Mouse (Mus musculus) neural tube, embryonic 14.5 days (tissue): ENCODE results near the gene Meis2. TPM values are rescaled to one million over a fixed set of nuclear protein-coding genes. Genes with fewer than 3 reads are reported as not detected.

Source experiments
- ATAC-seq: fragments of 200-750 bp; cut with Nextera tagmentation; 2 replicates; pipeline ENCODE4 v1.8.0; 2017; ENCODE audit warnings: low read depth, mild to moderate bottlenecking, moderate TSS enrichment, moderate library complexity
- H3K27ac ChIP-seq: fragments of 300-500 bp; sonication (generic); 2 replicates; pipeline ENCODE4 v1.5.1; 2014; ENCODE audit warnings: low read depth, mild to moderate bottlenecking, control low read depth, low read length, moderate library complexity, mixed read lengths
- H3K27me3 ChIP-seq: fragments of 300-500 bp; sonication (generic); 2 replicates; pipeline ENCODE4 v1.6.1; 2014; ENCODE audit warnings: low read length; ENCODE audit not compliant: control insufficient read depth, insufficient read depth
- H3K36me3 ChIP-seq: fragments of 300-500 bp; sonication (generic); 2 replicates; pipeline ENCODE4 v1.6.1; 2014; ENCODE audit warnings: low read length, mixed read lengths; ENCODE audit not compliant: control insufficient read depth, insufficient read depth
- H3K4me1 ChIP-seq: fragments of 300-500 bp; sonication (generic); 2 replicates; pipeline ENCODE4 v1.6.1; 2014; ENCODE audit warnings: low read length; ENCODE audit not compliant: control insufficient read depth, insufficient read depth
- H3K4me2 ChIP-seq: fragments of 300-500 bp; sonication (generic); 2 replicates; pipeline ENCODE4 v1.6.1; 2014; ENCODE audit warnings: mild to moderate bottlenecking, low read depth, low read length, control low read depth
- H3K4me3 ChIP-seq: fragments of 300-500 bp; sonication (generic); 2 replicates; pipeline ENCODE4 v1.5.1; 2014; ENCODE audit warnings: low read depth, low read length, control low read depth, mixed read lengths
- H3K9ac ChIP-seq: fragments of 300-500 bp; sonication (generic); replicated peaks from 2 replicates; pipeline ENCODE4 v1.6.1; 2014; ENCODE audit warnings: low read depth, mild to moderate bottlenecking, control low read depth, low read length, mixed read lengths
- H3K9me3 ChIP-seq: fragments of 300-500 bp; sonication (generic); 2 replicates; pipeline ENCODE4 v1.6.1; 2016; ENCODE audit warnings: low read length; ENCODE audit not compliant: control insufficient read depth
- WGBS: fragments of 180-500 bp; shearing (Covaris S2); extraction: QIAGEN DNeasy Blood & Tissue Kit; methylation state at CpG from one replicate; pipeline ENCODE4 v1.1.7; 2014; 5-methylcytosine and 5-hydroxymethylcytosine counted together
- polyA plus RNA-seq: library from polyadenylated mRNA; unstranded; fragments of >200 nt; fragmentation: Nextera tagmentation; extraction: Ambion mirVana; gene quantifications from 2 replicates; pipeline ENCODE4 v1.2.1, GENCODE M21; 2014

The Meis2 gene
- polyA plus RNA-seq, 1 experiment from 2014 or later = 117 TPM

GRCm38 (mm10) chr2:115860600-115861347 is 204.9 kb downstream of the Meis2 start:
- no peaks in the 10 kb centered on the region for H3K27me3 ChIP-seq
- no peaks in the 10 kb centered on the region for H3K9me3 ChIP-seq
- H3K36me3 ChIP-seq = no peaks in the 10 kb centered on the region
- H3K4me3 ChIP-seq = no peak overlapping the region; the same call in 1 of the 2 replicates
- no peak overlapping the region; the same call in 1 of the 2 replicates for H3K9ac ChIP-seq
- H3K4me1 ChIP-seq = peaks cover 17% of the 10 kb centered on the region; the same call in 1 of the 2 replicates
- H3K27ac ChIP-seq = peak overlapping the region; percentile 85
- ATAC-seq = no peak
- peak overlapping the region; percentile 48 for H3K4me2 ChIP-seq
- WGBS = 4% methylated on average over 25 of the region's 25 CpGs

GRCm38 (mm10) chr2:115860141-115860480 is 205.5 kb downstream of the Meis2 start:
- H3K9me3 ChIP-seq = no peaks in the 10 kb centered on the region
- 2% methylated on average over 15 of the region's 15 CpGs for whole genome bisulfite sequencing
- peak overlapping the region; percentile 85 for H3K27ac ChIP-seq
- ATAC-seq = peak; percentile 63
- H3K9ac ChIP-seq = no peak overlapping the region; the same call in 1 of the 2 replicates
- peaks cover 17% of the 10 kb centered on the region; the same call in 1 of the 2 replicates for H3K4me1 ChIP-seq
- peak overlapping the region; percentile 12; the same call in 1 of the 2 replicates for H3K4me3 ChIP-seq
- no peaks in the 10 kb centered on the region for H3K27me3 ChIP-seq
- no peaks in the 10 kb centered on the region for H3K36me3 ChIP-seq
- peak overlapping the region; percentile 48 for H3K4me2 ChIP-seq

GRCm38 (mm10) chr2:115859371-115860140 is 206.1 kb downstream of the Meis2 start:
- Histone ChIP-seq H3K9me3 (no peaks in the 10 kb centered on the region), H3K4me3 (peak overlapping the region; percentile 12; the same call in 1 of the 2 replicates), H3K4me2 (peak overlapping the region; percentile 48), H3K27ac (peak overlapping the region; percentile 85), H3K36me3 (no peaks in the 10 kb centered on the region), H3K9ac (0 out of 2 replicates have a peak overlapping the region, but pooled peaks have one; percentile 28), H3K4me1 (peaks cover 22% of the 10 kb centered on the region; the same call in 1 of the 2 replicates), H3K27me3 (no peaks in the 10 kb centered on the region)
- WGBS = under 1% methylated on average over 27 of the region's 27 CpGs
- peak; percentile 77 for ATAC-seq

GRCm38 (mm10) chr2:115858927-115859326 is 206.7 kb downstream of the Meis2 start:
- Histone ChIP-seq H3K27ac (no peak overlapping the region), H3K9ac (no peak overlapping the region), H3K36me3 (no peaks in the 10 kb centered on the region), H3K27me3 (0 out of 2 replicates have a peak, but pooled peaks cover 4% of the 10 kb centered on the region), H3K4me2 (peak overlapping the region; percentile 48), H3K9me3 (no peaks in the 10 kb centered on the region), H3K4me3 (peak overlapping the region; percentile 5; the same call in 1 of the 2 replicates), H3K4me1 (peaks cover 23% of the 10 kb centered on the region; the same call in 1 of the 2 replicates)
- WGBS = 1% methylated on average over 10 of the region's 10 CpGs
- ATAC-seq = no peak; the same call in 1 of the 2 replicates

GRCm38 (mm10) chr2:115858246-115858645 is 207.4 kb downstream of the Meis2 start:
- Histone ChIP-seq H3K4me2 (peak overlapping the region; percentile 32), H3K27me3 (0 out of 2 replicates have a peak, but pooled peaks cover 4% of the 10 kb centered on the region), H3K27ac (peak overlapping the region; percentile 29; the same call in 1 of the 2 replicates), H3K4me1 (peaks cover 23% of the 10 kb centered on the region; the same call in 1 of the 2 replicates), H3K9me3 (no peaks in the 10 kb centered on the region), H3K9ac (no peak overlapping the region), H3K36me3 (no peaks in the 10 kb centered on the region), H3K4me3 (no peak overlapping the region)
- ATAC-seq = no peak
- 5% methylated on average over 8 of the region's 8 CpGs for WGBS

GRCm38 (mm10) chr2:115857123-115858080 is 208.2 kb downstream of the Meis2 start:
- Histone ChIP-seq H3K27ac (peak overlapping the region; percentile 57; the same call in 1 of the 2 replicates), H3K27me3 (0 out of 2 replicates have a peak, but pooled peaks cover 4% of the 10 kb centered on the region), H3K9ac (no peak overlapping the region), H3K9me3 (no peaks in the 10 kb centered on the region), H3K4me1 (peaks cover 28% of the 10 kb centered on the region; the same call in 1 of the 2 replicates), H3K4me2 (peak overlapping the region; percentile 32), H3K4me3 (no peak overlapping the region), H3K36me3 (no peaks in the 10 kb centered on the region)
- WGBS = 8% methylated on average over 11 of the region's 11 CpGs
- no peak for ATAC-seq

- H3K9ac ChIP-seq = no peak overlapping the region
- 0 out of 2 replicates have a peak overlapping the region, but pooled peaks have one; percentile 45 for H3K27ac ChIP-seq
- H3K4me3 ChIP-seq = peak overlapping the region; percentile 18; the same call in 1 of the 2 replicates
- peak overlapping the region; percentile 45 for H3K4me2 ChIP-seq
- 0 out of 2 replicates have a peak, but pooled peaks cover 4% of the 10 kb centered on the region for H3K27me3 ChIP-seq
- ATAC-seq = no peak
- WGBS = 2% methylated on average over 13 of the region's 13 CpGs
- H3K4me1 ChIP-seq = peaks cover 29% of the 10 kb centered on the region; the same call in 1 of the 2 replicates
- no peaks in the 10 kb centered on the region for H3K9me3 ChIP-seq
- H3K36me3 ChIP-seq = no peaks in the 10 kb centered on the region
Observed at GRCm38 (mm10) chr2:115856401-115857073, 209.1 kb downstream of the Meis2 start.
